Mouse (Mus musculus): ENCODE measurements around the gene Tmem86a. TPM values are rescaled to one million over a fixed set of nuclear protein-coding genes. Genes with fewer than 3 reads are reported as not detected.
A peak's percentile ranks its signal among the peaks of the same experiment; 100 is the strongest.
"Not testable (repeated sequence)": the region's sequence is repeated elsewhere in the genome, so short reads cannot be mapped to it uniquely, and the experiment has no call there.

The Tmem86a gene
- total RNA-seq, 2 experiments from 2014 or later, result 2.3 TPM; not detected in 1

- no peak for ATAC-seq (replicated peaks; ENCODE audit: low FRiP score, low TSS enrichment, poor library complexity, severe bottlenecking)
These were observed 25.0 kb upstream of the Tmem86a start for GRCm38 (mm10) chr7:47025429-47025828.

GRCm38 (mm10) chr7:47026899-47027298, 23.5 kb upstream of the Tmem86a start:
- ATAC-seq (replicated peaks; ENCODE audit: low FRiP score, low TSS enrichment, poor library complexity, severe bottlenecking), result not testable (repeated sequence)

GRCm38 (mm10) chr7:47027520-47027919, 22.9 kb upstream of the Tmem86a start:
- no peak for ATAC-seq (replicated peaks; ENCODE audit: low FRiP score, low TSS enrichment, poor library complexity, severe bottlenecking)

GRCm38 (mm10) chr7:47030517-47031193, 19.7 kb upstream of the Tmem86a start:
- no peak for ATAC-seq (replicated peaks; ENCODE audit: low FRiP score, low TSS enrichment, poor library complexity, severe bottlenecking)

- ATAC-seq (replicated peaks; ENCODE audit: low FRiP score, low TSS enrichment, poor library complexity, severe bottlenecking), result no peak
These were observed 19.0 kb upstream of the Tmem86a start for GRCm38 (mm10) chr7:47031371-47031770.

GRCm38 (mm10) chr7:47034785-47035384, 15.5 kb upstream of the Tmem86a start:
- ATAC-seq (replicated peaks; ENCODE audit: low FRiP score, low TSS enrichment, poor library complexity, severe bottlenecking), result no peak

GRCm38 (mm10) chr7:47035426-47035825, 15.0 kb upstream of the Tmem86a start:
- no peak for ATAC-seq (replicated peaks; ENCODE audit: low FRiP score, low TSS enrichment, poor library complexity, severe bottlenecking)

- no peak for ATAC-seq (replicated peaks; ENCODE audit: low FRiP score, low TSS enrichment, poor library complexity, severe bottlenecking)
These were observed 8.7 kb upstream of the Tmem86a start for GRCm38 (mm10) chr7:47041706-47042105.

- ATAC-seq (replicated peaks; ENCODE audit: low FRiP score, low TSS enrichment, poor library complexity, severe bottlenecking), result no peak
These were observed 8.3 kb upstream of the Tmem86a start for GRCm38 (mm10) chr7:47042121-47042520.

- no peak for ATAC-seq (replicated peaks; ENCODE audit: low FRiP score, low TSS enrichment, poor library complexity, severe bottlenecking)
These were observed 7.4 kb upstream of the Tmem86a start for GRCm38 (mm10) chr7:47042823-47043490.

GRCm38 (mm10) chr7:47050766-47051165, 365 bp downstream of the Tmem86a start:
- peak; percentile 21 for ATAC-seq (replicated peaks; ENCODE audit: low FRiP score, low TSS enrichment, poor library complexity, severe bottlenecking)

GRCm38 (mm10) chr7:47051404-47052151, 1.2 kb downstream of the Tmem86a start:
- no peak for ATAC-seq (replicated peaks; ENCODE audit: low FRiP score, low TSS enrichment, poor library complexity, severe bottlenecking)

- ATAC-seq (replicated peaks; ENCODE audit: low FRiP score, low TSS enrichment, poor library complexity, severe bottlenecking), result no peak
These were observed 1.9 kb downstream of the Tmem86a start for GRCm38 (mm10) chr7:47052276-47052675.

- no peak for ATAC-seq (replicated peaks; ENCODE audit: low FRiP score, low TSS enrichment, poor library complexity, severe bottlenecking)
These were observed 2.9 kb downstream of the Tmem86a start for GRCm38 (mm10) chr7:47053287-47053686.

GRCm38 (mm10) chr7:47054666-47055065, 4.3 kb downstream of the Tmem86a start:
- ATAC-seq (replicated peaks; ENCODE audit: low FRiP score, low TSS enrichment, poor library complexity, severe bottlenecking), result no peak

GRCm38 (mm10) chr7:47055744-47056143, 5.3 kb downstream of the Tmem86a start:
- no peak for ATAC-seq (replicated peaks; ENCODE audit: low FRiP score, low TSS enrichment, poor library complexity, severe bottlenecking)

GRCm38 (mm10) chr7:47056273-47056672, 5.9 kb downstream of the Tmem86a start:
- ATAC-seq (replicated peaks; ENCODE audit: low FRiP score, low TSS enrichment, poor library complexity, severe bottlenecking), result no peak

GRCm38 (mm10) chr7:47059339-47059738, 8.9 kb downstream of the Tmem86a start:
- peak; percentile 72 for ATAC-seq (replicated peaks; ENCODE audit: low FRiP score, low TSS enrichment, poor library complexity, severe bottlenecking)

GRCm38 (mm10) chr7:47061560-47061959, 11.2 kb downstream of the Tmem86a start:
- no peak for ATAC-seq (replicated peaks; ENCODE audit: low FRiP score, low TSS enrichment, poor library complexity, severe bottlenecking)

GRCm38 (mm10) chr7:47066942-47067341, 16.5 kb downstream of the Tmem86a start:
- ATAC-seq (replicated peaks; ENCODE audit: low FRiP score, low TSS enrichment, poor library complexity, severe bottlenecking), result no peak

Measured in megakaryocyte-erythroid progenitor cell, adult 5-6 weeks (primary cell).